Mouse (Mus musculus): ENCODE data around the gene Rims1.

DNA sequence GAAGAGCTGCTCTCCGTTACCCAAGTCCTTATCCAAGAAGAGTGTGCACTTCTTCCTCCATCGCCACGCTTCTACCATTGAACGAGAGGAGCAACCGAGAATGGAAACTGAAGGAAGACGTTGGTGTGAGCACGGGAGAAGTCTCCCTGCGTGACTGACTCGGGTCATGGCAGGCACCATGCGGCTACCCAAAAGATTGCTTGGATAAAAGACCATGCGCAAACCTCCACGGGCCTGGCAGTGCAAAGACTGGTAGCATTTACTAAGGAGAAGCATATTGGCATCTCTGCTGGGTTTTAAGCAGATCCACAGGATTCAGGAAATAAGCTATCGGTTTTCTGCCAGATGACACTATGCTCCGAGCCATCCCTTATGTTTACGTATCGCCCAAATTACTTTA is 293.4 kb downstream of the Rims1 start:
- TF ChIP-seq CTCF (IDR thresholded peaks at IDR 0.05; ENCODE audit: control insufficient read depth, insufficient read depth, insufficient read length) = no peak
- no peak for TF ChIP-seq MYOG (IDR thresholded peaks at IDR 0.05; ENCODE audit: control insufficient read depth, extremely low read depth, insufficient read length)
- TF ChIP-seq CEBPB (IDR thresholded peaks at IDR 0.05; ENCODE audit: low read depth) = no peak
- no peak for TF ChIP-seq USF1 (IDR thresholded peaks at IDR 0.05; ENCODE audit: low read depth)
- TF ChIP-seq MAX (IDR thresholded peaks at IDR 0.05) = no peak
- TF ChIP-seq FOSL1 (IDR thresholded peaks at IDR 0.05; ENCODE audit: insufficient read depth, low read length, poor library complexity, severe bottlenecking) = no peak

Measured in C2C12 (cell line).